Mouse (Mus musculus) T-helper 1 cell (primary cell): ENCODE results near the gene Fabp3.

ENCODE experiments used
- in situ Hi-C: fragments of 300-600 bp; cut with MboI, MseI; formaldehyde crosslinking; loops from one replicate; pipeline ENCODE4 v1.15.1; 2025; ENCODE audit warnings: high pct_unique_total_duplicates

Gene Fabp3

DNA sequence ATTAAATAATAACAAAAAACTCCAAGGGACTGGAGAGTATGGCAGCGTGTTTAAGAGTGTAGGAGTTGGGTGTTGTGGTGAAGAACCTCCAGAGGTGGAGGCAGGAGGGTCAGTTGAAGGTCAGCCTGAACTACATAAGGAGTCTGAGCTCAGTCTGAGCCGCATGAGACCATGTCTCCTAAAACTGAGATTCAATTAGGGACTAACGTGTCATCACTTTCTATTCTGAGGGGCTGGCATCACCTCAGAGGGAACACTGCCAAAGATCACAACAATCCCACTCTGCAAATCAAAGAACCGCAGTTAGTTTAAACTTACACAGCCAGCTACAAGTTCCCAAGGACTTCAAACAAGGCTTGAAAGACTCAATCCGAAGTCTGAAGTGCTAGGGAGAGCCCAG, 15.2 kb downstream of the Fabp3 start:
- in situ Hi-C loops: no loop called here

DNA sequence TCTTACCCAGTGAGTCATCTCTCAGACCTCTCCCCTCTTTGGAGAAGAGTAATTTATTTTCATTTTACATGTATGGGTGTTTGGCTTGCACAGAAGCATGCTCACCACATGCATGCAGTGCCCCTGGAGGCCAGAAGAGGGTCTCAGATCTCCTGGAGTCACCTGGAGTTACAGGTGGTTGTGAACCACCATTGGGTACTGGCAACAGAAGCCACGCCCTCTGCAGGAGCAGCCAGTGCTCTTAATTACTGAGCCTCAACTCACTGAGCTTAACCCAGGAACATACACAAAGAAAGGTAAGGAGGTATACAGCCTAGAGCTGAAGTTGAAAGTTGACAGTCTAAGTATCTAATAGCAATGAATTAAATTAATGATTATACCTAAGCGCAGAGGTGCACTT, 17.1 kb downstream of the Fabp3 start:
- in situ Hi-C loops: no loop called here

DNA sequence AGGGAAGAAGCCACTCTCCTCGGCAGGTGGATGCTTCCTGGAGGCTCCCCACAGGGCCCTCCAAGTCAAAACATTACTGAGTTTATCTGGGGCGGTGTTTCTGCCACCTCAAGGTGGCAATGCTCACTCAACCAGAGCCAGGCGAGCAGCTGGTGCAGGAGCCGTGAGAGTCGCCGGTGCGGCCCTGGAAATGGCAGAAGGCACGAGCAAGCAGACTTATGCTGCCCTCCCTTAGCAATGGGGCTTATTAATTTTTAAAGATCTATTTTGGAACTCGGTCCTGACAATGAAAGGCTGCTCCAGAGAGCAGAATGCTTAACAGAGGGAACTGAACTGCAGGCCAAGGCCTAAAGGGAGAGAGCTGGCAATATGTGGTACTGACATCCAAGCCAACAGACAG, 19.0 kb downstream of the Fabp3 start:
- in situ Hi-C loops: no loop called here

DNA sequence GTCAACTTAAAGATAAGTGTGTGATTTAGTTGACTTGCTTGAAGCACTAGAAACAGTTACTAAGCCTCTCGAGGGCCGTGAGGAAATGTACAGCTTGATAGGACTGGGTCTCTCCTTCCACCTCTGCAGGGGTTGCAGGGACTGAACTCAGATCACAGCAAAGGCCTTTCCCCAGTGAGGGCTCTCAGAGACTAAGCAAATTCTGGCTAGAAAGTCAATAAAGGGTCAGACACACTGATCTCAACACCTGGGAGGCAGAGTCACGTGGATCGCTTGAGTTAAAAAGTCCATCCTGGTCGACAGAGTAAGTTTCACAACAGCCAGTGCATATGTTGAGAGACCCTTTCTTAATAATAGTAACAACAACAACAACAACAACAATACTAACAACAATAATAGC, 27.5 kb downstream of the Fabp3 start:
- in situ Hi-C loops: no loop called here

DNA sequence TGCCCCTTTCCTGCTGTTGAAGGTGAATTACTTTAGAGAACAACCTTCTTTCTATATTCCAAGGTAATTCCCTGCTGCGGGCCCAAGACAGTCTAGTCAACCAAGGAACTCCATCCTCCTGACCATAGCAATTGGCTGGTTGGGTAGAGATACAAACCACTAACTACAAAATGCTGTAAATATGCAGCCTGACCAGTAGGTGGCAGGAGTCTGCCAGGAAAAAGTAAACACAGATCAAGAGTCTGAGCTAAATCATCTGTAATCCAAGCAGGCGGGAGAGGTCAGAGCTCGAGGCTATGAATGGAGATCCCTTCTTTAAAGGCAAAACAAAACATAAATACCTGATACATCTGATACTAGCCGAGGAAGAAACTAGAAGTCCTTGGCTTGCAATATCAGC, 33.3 kb downstream of the Fabp3 start:
- in situ Hi-C loops: no loop called here

DNA sequence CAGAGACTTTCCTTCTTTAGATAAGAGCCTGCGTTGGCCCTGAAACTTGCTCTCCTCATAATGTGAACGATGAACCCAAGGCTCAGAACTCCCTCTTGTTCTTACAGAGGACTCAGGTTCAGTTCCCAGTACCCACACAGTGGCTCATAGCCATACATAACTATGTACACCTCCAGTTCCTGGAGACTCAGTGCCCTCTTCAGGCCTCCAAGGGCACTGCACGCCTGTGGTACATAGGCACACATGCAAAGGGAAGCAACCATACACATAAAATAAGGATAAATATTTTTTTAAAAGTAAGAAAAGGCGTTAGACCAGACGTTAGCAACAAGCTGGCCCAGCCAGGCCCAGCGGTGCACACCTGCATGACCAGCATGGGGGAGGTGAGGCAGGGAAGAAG, 41.3 kb downstream of the Fabp3 start:
- in situ Hi-C loops: loop anchor here (25.0 kb wide), 1 partner anchor 1513 kb away; the partner anchor contains the start of gene Srsf4

DNA sequence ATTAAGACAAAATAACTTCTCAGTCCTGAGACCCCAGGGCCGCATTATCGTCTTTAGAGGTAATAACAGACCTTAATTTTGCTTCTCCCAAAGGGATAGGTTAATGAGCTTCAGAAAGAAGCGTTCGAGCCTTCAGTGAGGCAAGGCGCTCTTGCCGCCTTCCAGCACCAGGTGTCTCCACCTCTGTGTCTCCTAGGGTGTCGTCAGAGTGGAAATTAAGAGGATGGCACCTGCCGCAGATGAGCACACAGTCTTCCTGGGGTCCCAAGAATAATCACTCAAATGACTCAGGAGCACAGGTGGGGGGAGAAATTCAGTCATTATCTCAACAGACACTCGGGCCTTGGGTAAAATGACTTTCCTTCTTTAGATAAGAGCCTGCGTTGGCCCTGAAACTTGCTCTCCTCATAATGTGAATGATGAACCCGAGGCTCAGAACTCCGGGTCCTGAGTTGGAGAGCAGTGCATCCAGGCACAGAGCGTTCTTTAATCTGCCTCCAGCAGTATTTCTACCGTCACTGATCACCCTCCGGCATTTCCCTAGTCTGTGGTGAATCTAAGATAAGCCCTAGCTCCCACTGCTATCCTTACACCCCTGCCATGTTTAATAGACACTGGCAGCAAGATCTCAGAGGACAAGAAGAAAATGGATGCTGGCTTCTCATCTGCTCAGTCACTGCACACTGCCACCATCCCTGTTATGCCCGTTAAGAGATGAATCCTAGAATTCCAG, 42.5 kb downstream of the Fabp3 start:
- in situ Hi-C loops: loop anchor here (25.0 kb wide), 1 partner anchor 1511 kb away; the partner anchor contains the start of gene Srsf4

DNA sequence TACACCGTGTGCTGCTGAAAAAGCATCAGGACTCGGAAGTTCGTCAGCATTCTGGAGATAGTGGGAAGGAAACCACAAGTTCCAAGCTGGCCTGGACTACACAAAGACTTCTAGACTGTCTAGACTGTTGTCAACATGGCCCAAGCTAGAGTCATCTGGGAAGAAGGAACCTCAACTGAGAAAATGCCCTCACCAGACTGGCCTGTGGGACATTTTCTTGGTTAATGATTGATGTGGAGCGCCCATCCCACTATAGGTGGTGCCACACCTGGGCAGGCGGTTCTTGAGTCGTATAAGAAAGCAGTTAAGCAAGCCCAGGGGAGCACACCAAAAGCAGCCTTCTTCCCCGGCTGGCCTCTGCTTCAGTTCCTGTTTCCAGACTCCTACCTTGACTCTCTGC, 44.2 kb downstream of the Fabp3 start:
- in situ Hi-C loops: loop anchor here (25.0 kb wide), 1 partner anchor 1510 kb away; the partner anchor contains the start of gene Srsf4

DNA sequence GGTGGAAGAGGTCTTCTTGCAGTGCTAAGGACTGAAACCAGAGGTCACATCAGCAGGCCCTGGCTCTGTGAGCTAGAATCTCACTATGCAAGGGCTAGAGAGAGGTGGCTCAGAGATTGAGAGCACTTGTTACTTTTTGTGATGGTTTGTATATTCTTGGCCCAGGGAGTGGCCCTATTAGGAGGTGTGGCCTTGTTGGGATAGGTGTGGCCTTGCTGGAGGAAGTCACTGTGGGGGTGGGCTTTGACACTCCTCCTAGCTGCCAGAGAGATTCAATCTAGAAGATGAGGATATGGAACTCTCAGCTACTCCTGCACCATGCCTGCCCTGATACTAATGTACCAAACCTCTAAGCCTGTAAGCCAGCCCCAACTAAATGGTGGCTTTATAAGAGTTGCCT, 49.6 kb downstream of the Fabp3 start:
- in situ Hi-C loops: loop anchor here (25.0 kb wide), 1 partner anchor 1504 kb away; the partner anchor contains the start of gene Srsf4

DNA sequence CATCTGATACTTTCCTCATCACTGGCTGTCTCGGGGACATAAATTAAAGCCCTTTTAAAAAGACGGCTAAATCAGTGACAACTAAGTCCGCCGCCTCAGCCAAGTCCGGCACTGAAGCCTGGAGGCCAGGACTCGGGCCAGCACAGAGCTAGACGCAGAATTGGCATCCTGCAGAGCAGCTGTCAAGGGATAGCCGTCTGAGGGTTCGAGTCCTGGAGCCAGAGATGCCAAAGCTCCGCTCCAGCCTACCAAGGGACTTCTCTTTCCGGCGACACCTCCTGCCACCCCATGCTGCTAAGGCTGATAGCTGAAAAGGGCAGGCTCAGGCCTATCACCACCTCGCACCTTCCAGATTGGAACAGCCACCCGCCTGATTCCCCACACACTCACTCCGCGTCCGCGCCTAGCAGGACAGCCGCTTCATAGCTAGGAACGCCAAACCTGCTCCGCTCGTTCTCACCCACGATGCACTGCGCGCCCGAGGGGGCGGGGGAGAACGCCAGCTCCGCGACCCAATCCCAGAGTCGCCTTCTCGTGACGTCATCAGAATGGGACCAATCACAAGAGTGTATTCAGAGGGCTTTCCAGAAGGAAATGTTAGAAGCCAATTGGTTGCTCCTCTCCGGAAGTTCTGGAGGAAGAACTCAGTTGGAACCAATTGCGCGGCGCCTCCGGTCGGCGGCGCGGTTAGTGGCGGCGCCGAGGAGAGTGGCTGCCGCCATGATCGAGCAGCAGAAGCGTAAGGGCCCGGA, 51.3 kb downstream of the Fabp3 start, which contains the start of the genes Zcchc17 and Snrnp40:
Gene Zcchc17 (minus strand): TSS at position 458 of the 752 bp plus-strand sequence.
Gene Snrnp40 (plus strand): TSS at position 647 of the 752 bp plus-strand sequence.
- in situ Hi-C loops: loop anchor here (10.0 to 25.0 kb wide), 2 partner anchors 295 to 1503 kb away; partner anchors contain the start of gene Srsf4

DNA sequence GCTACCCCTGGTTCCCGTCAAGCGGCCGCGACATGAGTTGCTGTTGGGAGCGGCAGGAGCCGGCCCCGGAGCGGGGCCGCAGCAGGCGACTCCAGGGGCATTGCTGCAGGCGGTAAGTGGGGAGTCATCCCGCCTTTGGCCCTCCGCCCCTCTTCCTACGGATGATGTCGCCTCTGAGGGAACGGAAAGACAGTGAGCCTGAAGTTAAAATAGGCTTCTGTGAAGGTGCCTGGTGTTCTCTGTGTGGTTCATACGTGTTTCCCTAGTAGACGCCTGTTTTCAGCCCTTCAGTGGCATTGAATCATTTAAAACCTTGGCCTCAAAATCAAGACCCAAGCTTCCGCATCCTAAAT, 51.8 kb downstream of the Fabp3 start:
- in situ Hi-C loops: loop anchor here (10.0 to 25.0 kb wide), 2 partner anchors 295 to 1502 kb away; partner anchors contain the start of gene Srsf4
